Mouse (Mus musculus) adrenal gland, postnatal 4 days (tissue): ENCODE data around the gene Il6. TPM values are rescaled to one million over a fixed set of nuclear protein-coding genes. Genes with fewer than 3 reads are reported as not detected.
"Not testable (repeated sequence)": the region's sequence is repeated elsewhere in the genome, so short reads cannot be mapped to it uniquely, and the experiment has no call there.

Experiments
- DNase-seq, 2 experiments: peaks; one replicate each; pipeline ENCODE4 v3.0.0; 2021 to 2022; ENCODE audit warnings: low spot score in 2 of 2, mixed read lengths in 2 of 2
- long read RNA-seq, 2 experiments: library from polyadenylated mRNA; stranded (forward); transcript quantifications; one replicate each; pipeline ENCODE4 v2.0.0; 2021
- total RNA-seq, 2 experiments: library from RNA; stranded (reverse); gene quantifications; 2 replicates each; pipeline ENCODE4 v1.2.3; 2021

The Il6 gene
- not detected for total RNA-seq
- long read RNA-seq, experiment 1, partial matches to known transcripts, result 1 of 1 reads
- long read RNA-seq, experiment 1, other reads (novel, unspliced or antisense), result 0 of 1 reads
- long read RNA-seq, experiment 2, result 0 reads

DNA sequence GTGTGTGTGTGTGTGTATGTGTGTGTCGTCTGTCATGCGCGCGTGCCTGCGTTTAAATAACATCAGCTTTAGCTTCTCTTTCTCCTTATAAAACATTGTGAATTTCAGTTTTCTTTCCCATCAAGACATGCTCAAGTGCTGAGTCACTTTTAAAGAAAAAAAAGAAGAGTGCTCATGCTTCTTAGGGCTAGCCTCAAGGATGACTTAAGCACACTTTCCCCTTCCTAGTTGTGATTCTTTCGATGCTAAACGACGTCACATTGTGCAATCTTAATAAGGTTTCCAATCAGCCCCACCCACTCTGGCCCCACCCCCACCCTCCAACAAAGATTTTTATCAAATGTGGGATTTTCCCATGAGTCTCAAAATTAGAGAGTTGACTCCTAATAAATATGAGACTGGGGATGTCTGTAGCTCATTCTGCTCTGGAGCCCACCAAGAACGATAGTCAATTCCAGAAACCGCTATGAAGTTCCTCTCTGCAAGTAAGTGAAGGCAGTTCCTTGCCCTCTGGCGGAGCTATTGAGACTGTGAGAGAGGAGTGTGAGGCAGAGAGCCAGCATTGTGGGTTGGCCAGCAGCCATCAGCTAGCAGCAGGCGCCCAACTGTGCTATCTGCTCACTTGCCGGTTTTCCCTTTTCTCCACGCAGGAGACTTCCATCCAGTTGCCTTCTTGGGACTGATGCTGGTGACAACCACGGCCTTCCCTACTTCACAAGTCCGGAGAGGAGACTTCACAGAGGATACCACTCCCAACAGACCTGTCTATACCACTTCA is at the start of gene Il6:
Gene Il6 (plus strand): TSS at position 389 of the 778 bp plus-strand sequence.
- peak; percentile 37 to 47 for DNase-seq

- DNase-seq, result no peak
These were observed 49.4 kb upstream of the Il6 start for GRCm38 (mm10) chr5:29963488-29963887.

GRCm38 (mm10) chr5:29970212-29970611 is 42.7 kb upstream of the Il6 start:
- DNase-seq, result no peak

- no peak for DNase-seq
These were observed 40.1 kb upstream of the Il6 start for GRCm38 (mm10) chr5:29972796-29973195.

DNA sequence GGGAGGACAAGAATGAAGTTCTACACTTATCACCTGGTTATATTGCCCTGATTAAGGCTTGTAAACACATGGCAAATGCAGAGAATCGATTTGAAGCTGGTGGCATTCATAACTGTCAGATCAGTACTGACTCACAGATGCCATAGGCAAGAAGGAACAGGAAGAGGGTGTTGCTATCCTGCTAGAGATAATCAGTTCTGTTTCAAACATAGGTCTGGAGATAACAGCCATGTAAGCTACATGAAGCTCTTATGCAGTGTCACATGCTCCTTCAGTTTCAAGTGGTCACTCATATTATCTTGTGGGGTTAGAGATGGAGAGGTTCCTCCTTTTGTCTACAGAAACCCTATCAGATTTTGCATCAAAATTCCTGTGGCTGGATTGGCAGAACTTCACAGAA is 39.4 kb upstream of the Il6 start:
- no peak for DNase-seq

DNA sequence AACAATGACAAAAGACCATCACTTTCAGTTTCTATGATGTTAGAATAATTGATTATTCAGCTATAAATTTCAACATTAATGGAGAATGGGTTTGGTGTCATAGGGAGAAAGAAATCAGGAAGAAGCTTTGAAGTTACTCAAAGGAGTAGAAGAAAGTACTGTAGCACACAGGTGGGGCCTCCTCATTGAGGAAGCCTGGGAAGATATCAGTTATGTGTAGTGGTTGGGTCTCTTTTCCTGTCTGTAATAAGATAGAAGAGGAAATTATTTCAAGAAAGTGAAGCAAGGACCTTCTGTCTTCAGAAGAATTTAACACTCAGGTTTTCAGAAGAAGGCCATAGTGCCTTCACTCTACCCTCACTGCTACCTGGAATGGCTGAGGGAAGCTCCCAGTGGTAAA is 38.8 kb upstream of the Il6 start:
- DNase-seq, result no peak

DNA sequence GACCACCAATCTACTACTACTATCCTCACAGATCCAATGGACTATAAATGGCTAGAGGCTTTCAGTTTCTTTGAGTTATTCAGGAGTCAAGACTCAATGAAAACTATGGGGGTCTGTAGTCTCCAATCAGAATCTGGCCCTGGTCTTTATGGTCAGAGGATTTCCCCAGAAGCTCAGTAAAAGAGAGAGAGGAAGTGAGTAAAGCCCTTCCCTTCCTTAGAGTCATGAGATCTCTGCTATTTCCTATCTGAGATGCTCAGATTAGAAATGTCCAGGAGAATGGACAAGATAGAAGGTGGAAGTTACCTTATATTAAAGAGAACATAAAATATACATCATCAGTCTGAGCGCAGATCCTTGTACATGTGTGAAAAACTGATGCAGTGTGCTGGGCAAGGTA is 19.3 kb upstream of the Il6 start:
- no peak for DNase-seq

GRCm38 (mm10) chr5:29994344-29994743 is 18.6 kb upstream of the Il6 start:
- no peak for DNase-seq

- no peak for DNase-seq
These were observed 15.6 kb upstream of the Il6 start for GRCm38 (mm10) chr5:29997351-29997750.

- no peak for DNase-seq
These were observed 12.0 kb upstream of the Il6 start for GRCm38 (mm10) chr5:30000921-30001320.

- no peak for DNase-seq
These were observed 1.7 kb downstream of the Il6 start for GRCm38 (mm10) chr5:30014580-30014979.

DNA sequence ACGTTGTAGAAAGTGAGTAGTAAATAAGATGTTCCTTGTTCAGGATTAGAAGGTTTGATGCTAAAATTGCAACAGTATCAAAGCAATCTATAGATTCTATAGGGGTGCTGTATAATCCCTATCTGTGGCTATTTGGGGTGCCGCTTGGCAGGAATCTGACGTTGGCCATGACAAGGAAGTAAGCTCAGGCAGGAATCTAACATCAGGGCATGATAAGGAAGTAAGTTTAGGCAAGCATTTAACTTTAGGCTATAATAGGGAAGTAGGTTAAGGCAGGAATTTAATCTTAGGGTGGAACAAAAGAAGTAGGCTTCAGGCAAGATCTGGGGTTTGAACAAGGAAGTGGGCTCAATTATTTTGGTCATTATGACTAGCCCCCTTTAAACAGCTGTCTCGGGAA is 22.9 kb downstream of the Il6 start:
- DNase-seq, result not testable (repeated sequence)

DNA sequence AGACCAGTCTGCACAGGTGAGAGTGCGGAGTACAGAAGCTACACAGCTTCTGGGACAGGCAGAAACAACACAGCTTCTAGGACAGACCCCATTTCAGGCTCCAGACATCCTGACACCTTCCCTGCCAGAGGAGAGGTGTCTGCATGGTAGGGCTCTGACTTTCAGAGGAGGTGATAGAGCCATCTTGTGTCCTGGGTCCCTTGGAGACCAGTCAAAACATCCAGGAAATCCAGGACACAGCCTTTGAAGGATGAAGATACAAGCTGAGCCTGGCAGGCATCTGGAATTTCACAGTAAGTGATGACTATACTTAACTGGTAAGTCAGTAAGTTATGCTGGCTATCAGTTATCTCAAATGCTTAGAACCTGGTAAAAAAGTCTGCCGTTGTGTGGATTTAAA is 24.2 kb downstream of the Il6 start:
- not testable (repeated sequence) for DNase-seq

GRCm38 (mm10) chr5:30039324-30039723 is 26.4 kb downstream of the Il6 start:
- not testable (repeated sequence) for DNase-seq

DNA sequence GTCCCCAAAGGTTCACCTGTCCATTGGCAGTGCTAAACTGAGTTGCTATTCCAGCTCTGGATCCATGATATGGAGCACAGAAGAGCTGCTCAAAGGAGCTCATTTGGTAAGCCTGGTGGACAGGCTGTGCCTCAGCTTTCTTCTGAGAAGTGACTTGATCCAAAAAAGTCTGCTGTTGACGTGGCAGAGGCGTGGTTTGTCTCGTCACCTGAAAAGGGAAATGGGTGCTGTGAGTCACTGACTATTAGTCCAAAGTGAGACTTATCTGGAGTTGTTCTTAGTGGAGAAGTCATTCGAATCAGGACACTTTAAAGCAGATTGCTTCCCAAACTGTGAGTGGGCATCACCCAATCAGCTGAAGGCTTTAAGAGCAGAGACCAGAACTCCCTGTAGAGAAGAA is 26.9 kb downstream of the Il6 start:
- not testable (repeated sequence) for DNase-seq

DNA sequence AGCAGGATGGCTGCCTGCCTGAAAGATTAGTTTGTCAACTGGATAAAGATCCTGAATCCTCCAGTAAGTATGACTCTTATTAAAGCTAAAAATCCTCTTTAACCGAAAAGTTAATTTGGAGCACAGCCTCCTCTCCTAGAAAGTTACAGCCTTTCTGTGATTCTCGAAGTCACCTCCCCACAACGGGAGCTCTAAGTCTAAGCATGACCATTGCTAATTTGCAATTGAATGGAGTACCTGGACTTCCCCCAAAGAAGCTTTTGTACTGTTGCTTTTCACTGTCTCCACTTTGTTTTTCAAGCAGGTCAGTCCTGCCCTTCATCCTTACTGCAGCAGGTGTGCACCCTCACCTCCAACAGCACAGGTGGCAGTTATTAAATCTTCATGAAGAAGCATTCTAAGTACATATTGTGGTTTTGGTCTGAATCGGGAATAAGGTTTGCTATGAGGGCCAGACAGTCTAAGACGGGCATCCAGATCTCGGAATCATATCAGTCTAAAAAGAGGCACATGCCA is 45.4 kb downstream of the Il6 start:
- no peak for DNase-seq

DNA sequence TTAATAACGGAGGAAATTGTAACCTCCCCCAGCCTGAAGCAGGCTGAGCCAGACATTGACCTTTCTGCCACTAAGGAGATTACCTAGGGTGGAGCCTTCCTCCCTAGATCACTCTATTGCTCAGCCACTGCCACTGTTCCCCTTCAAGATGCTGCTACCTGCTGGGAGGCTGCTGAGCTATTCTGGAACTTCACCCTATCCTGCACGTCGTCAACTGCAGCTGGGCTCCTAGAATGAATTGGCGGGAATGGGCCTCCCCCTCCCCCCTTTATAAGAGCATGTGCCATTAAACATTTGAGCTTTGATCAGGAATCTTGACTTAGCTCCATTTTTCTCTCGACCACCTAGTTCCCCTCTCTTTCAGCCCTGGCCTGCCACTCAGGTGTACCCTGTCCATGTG is 46.7 kb downstream of the Il6 start:
- DNase-seq, result not testable (repeated sequence)

GRCm38 (mm10) chr5:30067726-30068125 is 54.8 kb downstream of the Il6 start:
- no peak for DNase-seq

Other genes starting within 250 kb of the Il6 start
- gene Tyms, start 60.5 kb downstream of the Il6 start, total RNA-seq, result 10 to 100 TPM; 67.7 to 73.3 TPM
- under 1 TPM; 0.08 to 0.23 TPM for gene Garem2, start 92.0 kb downstream of the Il6 start, total RNA-seq
- gene 3110082J24Rik, start 93.0 kb downstream of the Il6 start, total RNA-seq, result not detected
- 100 to 1,000 TPM; 374 to 422 TPM for gene Hadha, start 142.0 kb downstream of the Il6 start, total RNA-seq
- gene Hadhb, start 142.1 kb downstream of the Il6 start, total RNA-seq, result 100 to 1,000 TPM; 407 to 479 TPM
- gene Adgrf3, start 192.6 kb downstream of the Il6 start, total RNA-seq, result under 1 TPM in 1 of 2 experiments, not detected in 1; 0.34 TPM
- 10 to 100 TPM; 27.2 to 30.9 TPM for gene Selenoi, start 219.5 kb downstream of the Il6 start, total RNA-seq